Mouse (Mus musculus) testis, adult 2 months (tissue): ENCODE data around the gene Csrp3.

ENCODE experiments used
- CTCF ChIP-seq: fragments of 200-500 bp; IDR thresholded peaks from 2 replicates; pipeline ENCODE4 v1.5.1; 2012; ENCODE audit warnings: low read depth, mild to moderate bottlenecking, inconsistent platforms, low read length, moderate library complexity; ENCODE audit not compliant: control insufficient read depth, insufficient read depth, insufficient replicate concordance
- POLR2A ChIP-seq: fragments of 200-500 bp; IDR thresholded peaks from 2 replicates; pipeline ENCODE4 v1.6.1; 2012; ENCODE audit warnings: low read depth, mild to moderate bottlenecking, inconsistent platforms, low read length, moderate library complexity; ENCODE audit not compliant: control insufficient read depth

GRCm38 (mm10) chr7:48884266-48884611, 36.4 kb upstream of the Csrp3 start:
- TF ChIP-seq CTCF (no peak), POLR2A (no peak)
